Mouse (Mus musculus): ENCODE data around the gene Arl6ip5. TPM values are rescaled to one million over a fixed set of nuclear protein-coding genes. Genes with fewer than 3 reads are reported as not detected.

Arl6ip5 gene
- total RNA-seq (2021), result 100 to 1,000 TPM; 103 to 110 TPM
- long read RNA-seq, experiment 1, transcript Arl6ip5-201 (3 exons, 1,442 nt), result major isoform, 84 of 87 reads
- long read RNA-seq, experiment 1, partial matches to known transcripts, result 2 of 87 reads
- long read RNA-seq, experiment 1, other reads (novel, unspliced or antisense), result 1 of 87 reads
- long read RNA-seq, experiment 2, transcript Arl6ip5-201 (3 exons, 1,442 nt), result major isoform, 61 of 64 reads
- long read RNA-seq, experiment 2, partial matches to known transcripts, result 3 of 64 reads
- long read RNA-seq, experiment 2, other reads (novel, unspliced or antisense), result 0 of 64 reads

GRCm38 (mm10) chr6:97210191-97210961, at the start of gene Arl6ip5:
Arl6ip5 (plus strand) TSS chr6:97210689.
- DNase-seq, result peak; percentile 87
- intact Hi-C loops (cut with DNase I), result loop anchor here (2.0 kb wide), 1 partner anchor 38 kb away; no protein-coding TSS in a partner anchor

GRCm38 (mm10) chr6:97175716-97176115, 34.8 kb upstream of the Arl6ip5 start:
- DNase-seq, result no peak
- intact Hi-C loops (cut with DNase I), result loop anchor here (10.0 kb wide), 1 partner anchor 349 kb away; no protein-coding TSS in a partner anchor

- peak; percentile 95 to 97 for DNase-seq
- intact Hi-C loops (cut with DNase I), result loop anchor here (10.0 kb wide), 1 partner anchor 346 kb away; no protein-coding TSS in a partner anchor
Measured at GRCm38 (mm10) chr6:97178491-97179366, 31.8 kb upstream of the Arl6ip5 start, which contains the start of gene Tmf1. Tmf1 (minus strand) TSS chr6:97179122.

GRCm38 (mm10) chr6:97179367-97179828, 31.1 kb upstream of the Arl6ip5 start:
- intact Hi-C loops (cut with DNase I), result loop anchor here (10.0 kb wide), 1 partner anchor 345 kb away; no protein-coding TSS in a partner anchor
- peak in 1 of 2 experiments; percentile 14 for DNase-seq

- intact Hi-C loops (cut with DNase I), result no loop called here
- DNase-seq, result no peak
Measured at GRCm38 (mm10) chr6:97200437-97200836, 10.1 kb upstream of the Arl6ip5 start.

- DNase-seq, result no peak
- intact Hi-C loops (cut with DNase I), result no loop called here
Measured at GRCm38 (mm10) chr6:97202477-97202876, 8.0 kb upstream of the Arl6ip5 start.

- intact Hi-C loops (cut with DNase I), result no loop called here
- no peak for DNase-seq
Measured at GRCm38 (mm10) chr6:97204252-97204869, 6.1 kb upstream of the Arl6ip5 start.

- intact Hi-C loops (cut with DNase I), result no loop called here
- peak; percentile 33 to 48 for DNase-seq
Measured at GRCm38 (mm10) chr6:97204952-97205351, 5.5 kb upstream of the Arl6ip5 start.

- DNase-seq, result peak; percentile 98 to 99
- intact Hi-C loops (cut with DNase I), result no loop called here
Measured at GRCm38 (mm10) chr6:97205439-97205885, 5.0 kb upstream of the Arl6ip5 start, which contains the start of gene Uba3. Uba3 (minus strand) TSS chr6:97205647.

- no peak for DNase-seq
- intact Hi-C loops (cut with DNase I), result no loop called here
Measured at GRCm38 (mm10) chr6:97207085-97207484, 3.4 kb upstream of the Arl6ip5 start.

- intact Hi-C loops (cut with DNase I), result no loop called here
- DNase-seq, result no peak
Measured at GRCm38 (mm10) chr6:97208406-97208805, 2.1 kb upstream of the Arl6ip5 start.

GRCm38 (mm10) chr6:97209201-97209600, 1.3 kb upstream of the Arl6ip5 start:
- no peak for DNase-seq
- intact Hi-C loops (cut with DNase I), result no loop called here

GRCm38 (mm10) chr6:97209751-97210150, 738 bp upstream of the Arl6ip5 start:
- DNase-seq, result no peak
- intact Hi-C loops (cut with DNase I), result loop anchor here (2.0 kb wide), 1 partner anchor 39 kb away; no protein-coding TSS in a partner anchor

GRCm38 (mm10) chr6:97210962-97211601, 593 bp downstream of the Arl6ip5 start:
- intact Hi-C loops (cut with DNase I), result loop anchor here (2.0 kb wide), 1 partner anchor 38 kb away; no protein-coding TSS in a partner anchor

GRCm38 (mm10) chr6:97211981-97212380, 1.5 kb downstream of the Arl6ip5 start:
- intact Hi-C loops (cut with DNase I), result loop anchor here (2.0 kb wide), 1 partner anchor 37 kb away; no protein-coding TSS in a partner anchor
- peak; percentile 49 to 50 for DNase-seq

More at GRCm38 (mm10) chr6:97210962-97211601, 593 bp downstream of the Arl6ip5 start:
- peak in 1 of 2 experiments; percentile 25 for DNase-seq

GRCm38 (mm10) chr6:97216154-97216821, 5.8 kb downstream of the Arl6ip5 start:
- intact Hi-C loops (cut with DNase I), result no loop called here
- no peak for DNase-seq

- no peak for DNase-seq
- intact Hi-C loops (cut with DNase I), result no loop called here
Measured at GRCm38 (mm10) chr6:97220672-97221071, 10.2 kb downstream of the Arl6ip5 start.

Data from heart, postnatal 14 days (tissue).